Mouse (Mus musculus) neural tube, embryonic 10.5 days (tissue): Measurements from ENCODE around the gene Gm43738.
A peak's percentile ranks its signal among the peaks of the same experiment; 100 is the strongest.
"Not testable (repeated sequence)": the region's sequence is repeated elsewhere in the genome, so short reads cannot be mapped to it uniquely, and the experiment has no call there.

Experiments
- DNase-seq: peaks from one replicate; pipeline ENCODE4 v3.0.0-alpha.2; 2017; ENCODE audit warnings: low spot score; ENCODE audit errors: extremely low spot score

Gene Gm43738

DNA sequence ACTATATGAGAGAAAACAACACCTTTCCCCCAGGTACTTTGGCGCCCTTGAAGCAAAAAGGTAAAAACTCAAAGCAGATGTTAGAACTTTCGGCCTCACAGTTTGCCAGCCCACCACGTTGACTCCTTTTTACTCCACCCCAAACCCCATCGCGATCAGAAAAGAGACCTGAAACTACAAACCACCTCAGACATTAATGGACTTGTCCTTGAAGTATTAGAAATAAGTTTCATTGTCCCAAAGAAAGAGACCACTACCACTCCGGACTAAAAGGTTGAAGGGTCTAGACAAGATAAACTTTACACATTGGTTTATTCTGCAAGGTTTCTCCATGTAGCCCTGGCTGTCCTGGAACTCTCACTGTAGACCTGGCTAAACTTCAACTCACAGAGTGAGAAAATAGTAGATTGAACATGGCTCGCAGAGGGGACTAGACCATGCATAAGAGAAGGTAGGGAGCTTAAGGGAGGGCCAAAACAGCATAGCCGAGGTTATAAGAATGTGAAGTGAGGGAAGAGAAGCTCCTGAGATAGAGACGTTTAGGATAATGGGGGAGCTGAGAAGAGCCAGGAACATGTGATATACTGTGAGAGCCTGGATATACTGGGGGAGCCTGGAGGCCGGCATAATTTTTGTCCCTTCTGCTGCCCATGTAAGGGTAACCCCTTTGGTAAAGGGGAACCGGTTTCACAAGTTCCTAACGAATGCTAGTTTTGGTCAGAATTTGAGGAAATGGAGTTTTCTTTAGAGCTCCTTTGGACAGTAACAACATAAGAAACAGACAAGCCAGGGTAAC, 1.8 kb upstream of the Gm43738 start:
- no peak for DNase-seq

DNA sequence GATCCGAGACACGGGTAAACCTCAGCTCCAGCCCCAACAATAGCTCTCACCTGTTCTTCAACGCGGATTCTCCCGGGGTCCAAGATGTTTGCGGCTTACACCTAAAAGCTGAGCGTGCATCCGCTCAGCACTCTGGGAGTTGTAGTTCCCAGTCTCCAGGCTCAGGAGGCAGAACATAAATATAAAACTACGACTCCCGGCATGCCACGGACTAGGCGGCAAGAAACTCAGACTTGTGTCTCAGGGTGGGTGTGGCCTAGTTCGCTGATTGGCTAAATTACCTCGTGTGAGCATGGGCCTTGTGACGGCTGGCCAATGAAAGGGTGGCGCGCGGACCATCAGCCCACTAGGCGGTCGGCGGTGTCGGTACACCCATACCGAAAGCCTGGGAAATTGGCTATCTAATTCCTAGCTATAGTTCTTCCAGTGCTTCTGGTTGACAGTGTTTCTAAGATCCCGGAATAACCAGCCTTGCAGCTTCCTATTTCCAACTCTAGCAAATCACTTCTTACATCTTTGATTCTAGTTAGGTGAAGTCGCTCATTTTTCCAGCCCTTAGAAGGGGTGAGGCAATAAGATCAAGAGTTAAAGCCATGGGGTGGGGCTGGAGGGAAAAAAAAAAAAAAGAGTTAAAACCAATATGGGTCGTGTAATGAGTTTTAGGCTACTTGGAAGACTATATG, 1.1 kb upstream of the Gm43738 start, which contains the start of gene Fdps:
Gene Fdps (minus strand): TSS at position 148 of the 683 bp plus-strand sequence.
- DNase-seq, result peak; percentile 86

DNA sequence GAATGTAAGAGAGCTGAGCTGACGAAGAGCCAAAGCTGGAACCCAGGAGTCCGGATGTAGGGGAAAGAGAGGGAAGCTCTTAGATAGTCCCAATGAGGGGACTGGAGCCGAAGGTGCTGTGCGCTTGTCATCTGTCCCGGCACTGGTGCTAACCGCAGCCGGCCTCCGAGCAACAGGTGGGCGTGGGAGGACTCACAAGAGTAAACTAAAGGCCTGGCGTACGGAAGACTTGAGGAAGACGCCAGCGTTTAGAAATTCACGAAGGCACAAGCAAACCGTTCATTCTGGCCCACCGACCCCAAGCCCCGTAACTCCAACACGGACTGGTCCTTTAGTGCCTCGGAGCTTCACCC, 536 bp upstream of the Gm43738 start:
- DNase-seq, result no peak

DNA sequence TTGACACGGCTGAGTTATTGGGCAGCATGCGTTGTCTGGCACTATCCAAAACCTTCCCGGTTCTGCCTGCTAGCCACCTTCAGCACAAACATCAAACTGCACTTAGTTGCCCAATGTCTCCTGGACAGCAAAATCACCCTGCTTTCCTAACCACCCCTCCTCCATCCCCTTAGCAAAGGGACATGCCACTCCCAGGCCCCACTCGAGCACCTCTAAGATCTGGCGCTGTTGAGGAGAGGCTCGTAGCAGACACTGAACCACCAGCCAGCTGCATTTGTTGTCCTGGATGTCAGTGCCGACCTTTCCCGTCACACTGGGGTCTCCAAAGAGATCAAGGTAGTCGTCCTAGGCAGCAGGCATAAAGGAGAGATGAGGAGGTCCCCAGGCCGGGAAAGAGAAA, 6.9 kb downstream of the Gm43738 start:
- DNase-seq, result no peak

DNA sequence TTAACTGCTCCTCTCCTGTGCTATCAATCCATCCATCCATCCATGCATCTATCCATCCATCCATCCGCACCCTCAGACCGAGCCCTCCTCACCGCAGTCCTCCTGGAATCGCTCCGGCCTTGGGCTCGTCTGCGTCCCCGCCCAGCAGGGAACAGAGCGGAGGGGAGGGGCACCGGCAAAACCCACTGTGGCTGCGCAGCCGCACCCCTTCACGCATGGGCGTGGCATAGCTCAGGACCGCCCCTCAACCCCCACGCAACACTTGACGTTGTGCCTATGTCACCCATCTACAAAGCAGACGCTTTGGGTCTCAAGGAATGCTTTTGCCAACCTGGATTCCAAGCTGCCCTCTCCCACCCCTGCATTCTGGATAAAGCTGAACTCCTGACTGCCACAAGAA, 7.7 kb downstream of the Gm43738 start, which contains the start of gene Rusc1:
Gene Rusc1 (minus strand): TSS at position 137 of the 400 bp plus-strand sequence.
- peak; percentile 74 for DNase-seq

DNA sequence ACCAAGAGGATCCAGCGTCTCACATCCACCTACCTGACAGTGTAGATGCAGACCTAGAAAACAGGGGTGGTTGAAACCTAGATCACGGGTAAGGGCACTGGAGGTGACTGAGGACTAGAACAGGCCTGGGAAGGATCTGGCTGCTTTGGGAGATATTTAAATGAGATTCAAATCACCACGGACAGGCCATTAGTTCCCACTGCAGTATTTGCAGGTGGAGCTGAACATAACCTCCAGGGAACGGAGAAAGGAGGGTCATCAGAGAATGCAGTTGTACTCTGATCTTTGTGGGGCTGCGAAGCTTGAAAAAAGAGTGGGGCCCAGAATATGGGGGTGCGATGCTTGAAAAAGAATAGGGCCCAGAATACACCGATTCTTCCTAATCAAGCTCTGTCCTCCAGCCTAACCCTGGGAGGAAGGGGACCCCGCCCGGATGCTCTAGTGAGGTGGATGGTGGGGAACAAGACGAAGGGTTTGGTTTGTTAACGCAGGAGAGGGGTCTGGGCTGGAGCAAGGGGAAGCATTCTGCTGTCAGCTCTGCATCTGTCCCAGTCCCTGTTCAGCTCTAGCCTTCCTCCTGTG, 8.3 kb downstream of the Gm43738 start:
- no peak for DNase-seq

DNA sequence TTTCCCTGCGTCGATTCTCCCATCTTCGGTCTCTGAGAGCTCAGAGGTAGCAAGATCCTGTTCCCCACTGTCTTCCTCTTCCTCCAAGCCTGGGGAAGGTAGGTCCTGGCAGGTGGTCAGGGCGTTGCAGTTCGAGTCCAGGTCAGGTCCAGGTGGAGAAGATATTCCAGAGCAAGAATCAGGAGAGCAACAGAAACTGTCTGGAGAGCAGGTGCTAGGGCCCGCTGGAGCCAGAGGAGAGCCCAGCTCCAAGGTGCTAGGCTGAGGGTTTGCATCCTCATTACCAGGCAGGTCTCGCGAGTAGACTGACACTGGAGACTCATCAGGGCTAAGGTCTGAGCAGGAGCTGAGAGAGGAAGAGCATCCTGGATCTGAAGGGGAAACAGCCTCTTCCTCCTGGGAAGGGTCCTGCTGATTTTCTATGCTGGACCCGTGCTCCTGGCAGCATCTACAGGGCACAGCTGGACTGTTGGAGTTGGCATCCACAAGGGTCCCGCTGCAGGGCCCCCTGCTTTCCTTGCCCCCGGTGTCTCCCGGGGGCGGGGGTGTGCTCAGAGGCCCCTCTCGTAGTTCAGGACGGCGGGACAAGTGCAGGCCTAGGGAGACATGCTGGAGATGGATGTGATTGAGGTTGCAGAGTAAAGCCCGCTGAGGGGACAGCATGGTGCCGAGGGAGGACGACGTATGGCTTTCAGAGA, 8.9 kb downstream of the Gm43738 start:
- peak; percentile 22 for DNase-seq

DNA sequence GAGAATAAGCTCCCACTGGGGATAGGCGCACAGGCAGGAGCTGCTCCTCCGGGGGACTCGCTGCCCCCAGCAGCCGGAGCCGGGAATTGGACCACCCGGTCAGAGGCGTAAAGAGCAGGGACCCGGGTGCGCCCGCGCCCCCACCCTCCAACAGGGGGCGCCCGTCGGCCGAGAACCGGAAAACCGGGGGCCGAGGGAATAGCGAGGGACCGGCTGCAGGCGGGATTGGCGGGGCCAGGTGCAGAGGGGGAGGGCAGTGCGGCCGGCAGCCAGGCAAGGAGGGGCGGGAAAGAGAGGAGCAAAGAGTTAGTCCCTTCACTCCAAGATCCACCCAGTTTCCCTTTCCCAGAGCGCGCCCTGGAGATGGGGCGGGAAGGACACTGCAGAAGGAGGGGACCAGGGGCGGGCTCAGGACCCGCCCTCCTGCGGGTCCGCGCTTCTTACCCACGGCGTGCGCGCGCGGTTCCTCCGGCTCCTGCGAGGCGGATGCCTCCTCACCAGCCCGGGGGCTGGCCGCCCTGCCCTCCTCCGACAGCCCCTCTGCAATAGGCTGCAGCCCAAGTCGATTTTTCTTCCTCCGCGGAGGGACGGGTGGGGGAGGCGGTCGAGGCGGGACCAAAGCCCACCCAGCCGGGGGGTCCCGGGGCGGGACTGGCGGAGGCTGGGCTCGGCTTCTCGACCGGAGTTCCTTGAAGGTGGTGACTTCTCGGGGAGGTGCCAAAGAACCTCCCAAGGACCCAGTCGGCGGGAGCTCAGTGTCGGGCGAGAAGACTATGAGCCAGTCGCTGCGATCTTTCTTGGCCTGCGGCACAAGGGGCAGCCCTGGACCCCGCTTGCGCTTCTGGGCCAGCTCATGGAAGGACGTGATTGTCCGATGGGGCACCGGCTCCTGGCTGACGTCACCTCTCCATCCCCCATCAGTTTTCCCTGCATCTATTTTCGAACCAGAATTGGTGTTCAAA, 9.9 kb downstream of the Gm43738 start:
- DNase-seq, result peak; percentile 92

DNA sequence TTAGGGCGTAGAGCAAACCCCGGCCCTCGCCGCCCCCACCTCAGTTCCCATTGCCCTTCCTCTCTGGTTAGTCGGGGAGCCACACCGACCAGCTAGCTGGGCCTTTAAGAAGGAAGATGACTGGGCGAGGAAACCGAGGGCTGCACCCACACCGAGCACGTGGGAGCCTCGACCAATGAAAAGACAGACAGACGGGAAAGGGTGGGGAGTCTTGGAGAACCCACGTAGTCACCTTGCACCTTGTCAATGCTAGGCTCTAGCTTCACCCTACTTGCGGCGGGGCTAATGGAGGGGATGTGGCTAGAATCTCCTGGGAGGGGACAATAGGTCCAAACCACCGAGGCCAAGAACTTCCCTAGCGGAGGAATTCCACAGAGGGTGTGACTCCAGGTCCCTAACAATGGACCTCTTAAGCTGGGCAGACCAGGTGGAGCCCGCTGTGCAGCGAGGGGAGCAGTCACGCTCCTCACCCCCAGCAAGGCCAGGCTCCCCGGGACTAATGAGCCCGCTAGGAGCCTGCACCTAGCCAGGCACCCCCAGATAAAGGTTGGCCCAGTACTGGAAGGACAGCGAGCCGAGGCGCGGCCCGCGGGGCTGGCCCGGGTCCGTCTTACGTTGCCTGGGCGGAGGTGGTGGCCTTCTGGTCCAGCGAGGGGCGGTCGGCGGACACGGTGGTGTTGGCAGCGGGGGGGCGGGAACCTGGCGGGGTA, 10.9 kb downstream of the Gm43738 start:
- DNase-seq, result peak; percentile 77

DNA sequence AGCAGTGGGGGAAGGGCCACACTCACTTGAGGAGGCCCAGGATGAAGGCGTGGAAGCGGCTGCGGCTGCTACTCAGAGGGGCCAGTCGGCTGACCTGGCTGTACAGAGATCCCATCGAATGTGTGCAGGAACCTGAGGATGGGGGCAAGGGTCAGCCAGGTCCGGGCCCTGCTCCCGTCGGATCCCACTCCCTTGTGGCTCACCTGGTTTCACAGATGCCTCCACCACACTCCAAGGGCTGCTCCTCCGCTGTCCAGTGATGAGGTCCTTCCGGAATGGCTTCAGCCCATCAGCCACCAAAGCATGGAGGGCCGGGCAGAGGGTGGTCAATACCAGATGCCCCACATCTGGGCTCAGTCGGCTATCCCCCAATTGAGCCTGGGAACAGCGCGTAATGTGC, 11.9 kb downstream of the Gm43738 start:
- no peak for DNase-seq

DNA sequence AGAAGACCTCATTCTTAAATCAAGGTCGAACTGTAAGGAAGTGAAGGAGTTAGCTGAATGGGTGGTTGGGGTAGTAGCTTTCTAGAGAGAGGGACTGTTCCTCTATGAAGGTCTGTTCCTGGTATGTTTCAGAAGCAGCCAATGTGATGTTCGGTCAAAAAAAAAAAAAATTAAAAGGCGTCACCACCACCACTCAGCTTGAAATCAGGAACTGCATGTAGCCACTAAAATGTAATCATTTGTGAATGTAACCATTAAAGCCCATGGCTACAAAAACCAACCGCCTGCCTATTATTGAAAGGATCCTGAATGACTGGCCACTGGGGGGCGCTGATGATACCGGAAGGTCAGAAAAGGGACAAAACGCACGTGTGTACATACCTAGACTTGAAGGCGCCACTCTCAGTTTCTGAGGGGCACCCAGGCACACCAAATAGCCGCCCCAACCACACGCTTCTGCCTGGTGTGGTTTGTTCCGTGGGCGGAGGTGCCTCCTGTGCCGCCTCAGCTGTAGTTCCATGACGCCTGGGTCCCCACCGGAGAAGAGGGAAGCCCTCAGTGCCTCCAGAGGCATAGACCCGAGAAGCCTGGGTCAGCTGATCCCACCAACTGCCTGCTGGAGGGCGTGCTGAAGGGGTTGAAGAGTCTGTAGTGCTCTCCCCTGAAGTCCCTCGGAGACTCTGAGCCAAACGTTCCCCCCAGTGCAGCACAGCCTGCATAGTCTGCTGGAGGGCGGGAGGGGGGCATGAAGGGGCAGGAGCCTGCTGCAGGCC, 13.4 kb downstream of the Gm43738 start:
- DNase-seq, result peak; percentile 80

DNA sequence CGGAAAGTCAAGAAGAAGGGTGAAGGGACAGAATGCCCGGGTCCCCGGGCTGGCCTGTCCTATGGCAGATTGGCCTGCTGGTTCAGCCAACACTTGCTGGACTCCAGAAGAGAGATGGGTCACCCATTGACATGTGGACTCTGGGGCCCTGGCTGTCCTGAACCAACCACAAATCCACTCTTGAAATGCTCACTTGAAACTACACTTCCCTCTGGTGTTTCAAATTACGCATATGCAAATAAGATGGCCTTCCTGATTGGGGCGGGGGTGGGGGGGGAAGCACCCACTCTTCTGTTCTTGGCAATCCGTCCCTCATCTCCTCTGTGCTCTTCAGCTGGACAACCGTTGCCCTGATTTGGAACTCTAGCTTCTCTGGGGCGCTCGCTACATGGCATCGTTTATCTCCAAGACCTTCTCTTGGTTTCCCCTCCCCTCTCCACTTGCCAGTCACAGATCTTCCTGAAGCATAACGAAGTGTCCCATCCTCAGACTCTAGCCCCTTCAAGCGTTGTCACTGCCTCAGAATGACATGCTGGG, 16.2 kb downstream of the Gm43738 start:
- DNase-seq, result no peak

DNA sequence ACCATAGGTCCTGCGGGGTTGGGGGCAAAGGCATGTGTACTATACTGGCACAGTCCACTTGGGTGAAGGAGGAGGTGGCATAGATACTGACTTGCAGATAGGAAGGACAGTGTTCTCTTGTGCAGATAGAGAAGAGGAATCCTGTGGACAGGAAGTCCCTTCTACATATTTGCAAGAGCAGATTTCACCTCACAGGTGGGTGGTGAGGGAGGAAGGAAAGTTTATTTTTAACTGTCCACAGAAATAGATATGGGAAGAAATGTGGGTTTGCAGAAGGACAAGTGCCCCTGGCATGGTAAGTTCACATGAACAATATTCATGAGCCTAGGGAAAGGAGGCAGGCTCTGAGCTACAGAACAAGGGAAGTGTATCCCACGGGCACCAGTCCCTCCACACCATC, 16.8 kb downstream of the Gm43738 start:
- DNase-seq, result no peak

DNA sequence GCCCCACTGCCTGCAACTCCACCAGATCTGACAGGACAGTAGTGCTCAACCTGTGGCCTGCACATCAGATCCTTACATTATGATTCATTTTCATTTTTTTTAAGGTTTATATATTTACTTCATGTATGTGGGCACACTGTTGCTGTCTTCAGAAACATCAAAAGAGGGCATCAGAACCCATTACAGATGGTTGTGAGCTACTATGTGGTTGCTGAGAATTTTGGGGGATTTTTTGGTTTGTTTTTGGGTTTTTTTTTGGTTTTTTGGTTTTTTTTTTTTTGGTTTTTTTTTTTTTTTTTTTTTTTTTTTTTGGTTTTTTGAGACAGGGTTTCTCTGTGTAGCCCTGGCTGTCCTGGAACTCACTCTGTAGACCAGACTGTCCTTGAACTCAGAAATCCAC, 18.6 kb downstream of the Gm43738 start:
- not testable (repeated sequence) for DNase-seq

DNA sequence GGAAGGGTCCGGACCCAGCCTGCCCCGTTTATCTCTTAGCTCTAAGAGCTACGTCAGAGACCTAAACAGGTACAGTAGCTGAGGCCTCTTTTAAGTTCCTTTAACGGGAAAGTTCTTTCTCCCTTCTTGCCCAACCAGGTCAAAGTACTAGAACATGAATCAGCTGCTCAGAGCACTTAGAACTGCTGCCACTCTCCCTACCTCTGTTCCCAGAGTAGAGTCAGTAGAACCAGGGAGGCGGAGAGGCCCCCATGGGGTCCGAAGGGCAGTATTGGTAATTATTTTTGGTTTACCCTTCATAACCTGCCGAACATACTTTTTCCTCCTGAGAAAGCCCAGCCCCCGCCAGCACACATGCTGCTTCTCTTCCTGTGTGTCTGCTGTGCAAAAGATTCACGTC, 23.5 kb downstream of the Gm43738 start:
- no peak for DNase-seq

DNA sequence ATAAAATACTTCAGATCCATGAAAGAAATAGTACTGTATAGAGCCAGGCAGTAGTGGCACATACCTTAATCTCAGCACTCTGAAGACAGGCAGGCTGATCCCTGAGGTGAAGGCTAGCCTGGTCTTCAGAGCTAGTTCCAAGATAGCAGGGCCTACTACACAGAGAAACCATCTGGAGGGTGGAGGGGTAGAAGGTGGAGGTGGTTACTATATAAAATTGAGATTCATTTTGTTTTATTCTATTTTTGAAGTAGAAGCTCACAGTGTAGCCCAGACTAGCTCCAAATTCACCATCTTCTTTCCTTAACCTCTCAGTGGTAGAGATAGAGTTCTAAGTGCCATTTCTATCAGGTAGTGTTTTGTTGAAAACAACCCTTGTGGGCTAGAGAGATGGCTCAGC, 33.6 kb downstream of the Gm43738 start:
- no peak for DNase-seq

DNA sequence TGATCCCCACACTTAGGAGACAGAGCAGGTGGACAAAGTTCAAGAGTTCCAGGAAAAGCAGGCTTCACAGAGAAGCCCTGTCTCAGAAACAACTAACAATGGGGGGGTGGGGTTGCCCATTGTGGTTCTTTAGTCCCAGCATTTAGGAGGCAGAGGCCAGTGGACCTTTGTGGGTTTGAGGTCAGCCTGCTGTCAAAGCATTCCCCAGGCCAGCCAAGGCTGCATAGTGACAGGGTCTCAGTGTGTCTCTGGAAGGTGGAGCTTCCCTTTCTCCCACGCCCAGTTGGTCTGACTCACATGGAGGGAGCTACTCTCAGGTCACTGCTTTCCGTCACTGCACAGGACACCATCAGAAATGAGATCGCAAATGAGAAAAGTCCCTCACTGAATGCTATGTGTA, 39.2 kb downstream of the Gm43738 start:
- no peak for DNase-seq

DNA sequence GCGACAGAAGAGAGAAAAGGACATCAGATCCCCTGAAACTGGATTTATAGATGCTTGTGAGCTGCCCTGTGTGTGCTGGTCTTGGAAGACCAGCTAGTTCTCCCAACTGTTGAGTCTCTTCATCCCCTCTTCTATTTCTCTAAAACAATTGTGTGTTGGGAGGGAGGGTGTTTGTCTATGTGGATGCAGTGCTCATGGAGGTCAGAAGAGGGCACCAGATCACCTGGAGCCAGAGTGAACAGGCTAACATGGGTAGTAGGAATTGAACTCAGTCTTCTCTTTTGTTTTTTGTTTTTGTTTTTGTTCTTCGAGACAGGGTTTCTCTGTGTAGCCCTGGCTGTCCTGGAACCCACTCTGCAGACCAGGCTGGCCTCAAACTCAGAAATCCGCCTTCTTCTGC, 42.1 kb downstream of the Gm43738 start:
- peak; percentile 16 for DNase-seq

DNA sequence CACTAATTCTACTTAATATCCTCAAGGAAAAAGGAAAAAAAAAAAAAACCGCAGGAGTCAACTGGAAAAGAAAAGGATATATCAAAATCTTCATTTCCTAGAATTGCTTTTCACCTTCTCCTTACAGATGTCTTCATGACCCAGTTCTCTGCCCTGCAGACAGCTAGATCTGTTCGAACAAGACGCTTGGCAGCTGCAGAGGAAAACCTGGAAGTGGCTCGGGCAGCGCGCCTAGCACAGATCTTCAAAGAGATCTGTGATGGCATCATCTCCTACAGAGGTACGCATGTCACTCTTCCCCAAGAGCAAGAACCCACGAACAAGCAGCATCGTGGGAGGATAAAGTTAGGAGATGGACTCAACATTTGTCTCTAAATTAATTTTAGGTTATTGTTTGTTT, 42.5 kb downstream of the Gm43738 start:
- no peak for DNase-seq
